Mouse (Mus musculus): ENCODE measurements around the gene Fam222b.
"Not testable (repeated sequence)": the region's sequence is repeated elsewhere in the genome, so short reads cannot be mapped to it uniquely, and the experiment has no call there.

Fam222b gene

DNA sequence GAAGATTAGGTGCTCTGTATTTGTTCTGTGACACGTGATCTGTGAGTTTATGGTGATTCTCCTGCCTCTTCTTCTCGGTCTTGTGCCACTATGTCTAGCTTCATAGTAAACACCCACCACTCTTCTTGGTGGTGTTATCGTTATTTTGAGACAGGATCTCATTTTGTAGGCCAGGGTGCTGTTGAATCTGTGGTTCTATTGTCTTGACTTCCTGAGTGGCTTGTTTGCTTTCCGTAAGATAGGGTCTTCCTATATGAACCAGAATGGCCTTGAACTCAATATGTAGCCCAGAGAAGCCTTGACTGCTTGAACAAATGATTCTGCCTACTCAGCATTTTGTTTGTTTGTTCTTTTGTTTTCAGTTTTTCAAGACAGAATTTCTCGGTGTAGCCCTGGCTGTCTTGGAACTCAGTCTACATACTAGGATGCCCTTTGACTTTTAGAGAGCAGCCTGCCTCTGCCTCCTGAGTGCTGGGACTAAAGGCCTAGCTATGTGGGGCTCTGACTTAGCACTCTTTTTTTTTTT lies 6.6 kb upstream of the Fam222b start:
- no peak for DNase-seq (ENCODE audit: low read depth, low spot score)

DNA sequence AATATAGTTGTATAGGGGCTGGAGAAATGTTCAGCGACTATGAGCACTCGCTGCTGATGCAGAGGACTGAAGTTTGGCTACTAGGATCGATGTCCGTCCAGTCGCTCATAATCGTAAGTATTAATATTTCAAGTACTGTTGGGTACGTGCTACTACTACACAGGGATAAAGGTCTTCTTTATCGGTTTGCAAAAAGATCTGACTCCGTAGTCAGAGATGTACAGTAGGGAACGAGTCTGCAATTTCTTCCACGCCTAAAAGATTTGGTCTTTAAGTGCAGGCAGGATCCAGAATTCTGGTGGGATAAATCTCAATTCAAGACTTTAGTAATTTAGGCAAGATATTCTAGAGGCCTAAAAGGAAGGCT lies 340 bp upstream of the Fam222b start:
- DNase-seq (ENCODE audit: low read depth, low spot score): no peak

DNA sequence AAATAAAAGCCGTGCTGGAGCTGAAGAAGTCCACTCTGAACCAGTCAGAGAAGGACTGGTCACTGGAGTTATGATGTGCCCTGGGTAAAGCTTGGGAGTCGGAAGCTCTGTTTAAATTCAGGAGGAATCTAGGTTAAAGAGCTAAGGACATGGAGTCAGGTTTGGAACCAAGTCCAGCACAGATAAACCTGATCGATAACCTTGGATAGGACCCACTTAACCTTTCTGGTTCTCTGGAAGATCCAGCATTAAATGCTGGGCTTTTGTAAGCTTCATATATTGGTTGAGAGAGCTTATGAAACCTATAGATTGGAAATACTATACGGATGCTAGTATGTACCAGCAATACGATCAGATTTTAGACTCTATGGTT lies 670 bp downstream of the Fam222b start:
- no peak for DNase-seq (ENCODE audit: low read depth, low spot score)

DNA sequence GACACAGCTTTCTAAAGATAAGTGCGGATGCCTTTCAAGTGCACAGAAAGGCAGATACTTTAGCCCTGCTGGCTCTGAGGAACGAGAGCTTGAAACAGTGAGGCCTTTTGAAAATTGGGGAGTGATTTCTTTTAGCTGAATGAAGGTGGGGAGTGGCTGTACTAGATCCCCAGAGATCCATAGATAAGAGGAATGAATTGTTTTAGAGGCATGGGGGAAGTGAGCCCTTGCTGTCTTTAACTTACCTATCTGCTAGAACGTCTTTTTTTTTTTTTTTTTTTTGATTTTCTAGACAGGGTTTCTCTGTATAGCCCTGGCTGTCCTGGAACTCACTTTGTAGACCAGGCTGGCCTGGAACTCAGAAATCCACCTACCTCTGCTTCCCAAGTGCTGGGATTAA lies 2.6 kb downstream of the Fam222b start:
- no peak for DNase-seq (ENCODE audit: low read depth, low spot score)

DNA sequence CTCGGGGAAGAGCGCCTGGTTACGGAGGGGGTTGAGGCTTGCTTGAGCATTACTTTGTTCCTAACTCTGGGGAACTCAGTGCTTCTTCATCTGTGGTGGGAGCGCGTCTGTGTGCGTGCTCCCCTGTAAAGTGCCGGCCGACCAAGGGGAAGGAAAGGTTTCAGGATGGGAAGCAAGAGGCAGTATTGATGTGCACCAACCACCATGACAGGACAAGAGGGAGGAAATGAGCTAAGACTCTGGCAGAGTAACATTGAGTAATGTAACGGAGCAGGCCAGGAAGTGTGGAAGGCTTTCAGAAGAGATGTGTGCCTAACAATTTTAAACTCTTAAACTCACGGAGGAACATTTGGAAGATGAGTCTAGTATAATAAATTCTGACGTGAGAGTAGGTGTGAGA lies 6.3 kb downstream of the Fam222b start:
- DNase-seq (ENCODE audit: low read depth, low spot score): no peak

DNA sequence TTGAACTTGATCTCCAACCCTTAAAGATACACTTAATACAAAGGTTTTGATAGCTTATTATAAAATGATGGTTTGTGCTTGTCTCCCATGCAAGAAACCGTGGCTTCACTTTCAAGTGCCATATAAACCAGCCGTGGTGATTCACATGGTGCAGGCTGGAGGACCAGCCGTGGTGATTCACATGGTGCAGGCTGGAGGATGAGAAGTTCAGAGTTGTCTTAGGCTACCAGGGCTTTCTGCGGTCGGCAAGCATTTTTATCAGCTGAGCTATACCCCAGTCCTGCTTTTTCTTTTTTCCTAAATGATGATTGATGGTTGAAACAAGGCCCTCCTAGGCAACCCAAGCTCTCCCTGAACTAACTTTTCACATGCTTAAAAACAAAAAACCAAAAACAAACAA lies 7.7 kb downstream of the Fam222b start:
- DNase-seq (ENCODE audit: low read depth, low spot score): no peak

DNA sequence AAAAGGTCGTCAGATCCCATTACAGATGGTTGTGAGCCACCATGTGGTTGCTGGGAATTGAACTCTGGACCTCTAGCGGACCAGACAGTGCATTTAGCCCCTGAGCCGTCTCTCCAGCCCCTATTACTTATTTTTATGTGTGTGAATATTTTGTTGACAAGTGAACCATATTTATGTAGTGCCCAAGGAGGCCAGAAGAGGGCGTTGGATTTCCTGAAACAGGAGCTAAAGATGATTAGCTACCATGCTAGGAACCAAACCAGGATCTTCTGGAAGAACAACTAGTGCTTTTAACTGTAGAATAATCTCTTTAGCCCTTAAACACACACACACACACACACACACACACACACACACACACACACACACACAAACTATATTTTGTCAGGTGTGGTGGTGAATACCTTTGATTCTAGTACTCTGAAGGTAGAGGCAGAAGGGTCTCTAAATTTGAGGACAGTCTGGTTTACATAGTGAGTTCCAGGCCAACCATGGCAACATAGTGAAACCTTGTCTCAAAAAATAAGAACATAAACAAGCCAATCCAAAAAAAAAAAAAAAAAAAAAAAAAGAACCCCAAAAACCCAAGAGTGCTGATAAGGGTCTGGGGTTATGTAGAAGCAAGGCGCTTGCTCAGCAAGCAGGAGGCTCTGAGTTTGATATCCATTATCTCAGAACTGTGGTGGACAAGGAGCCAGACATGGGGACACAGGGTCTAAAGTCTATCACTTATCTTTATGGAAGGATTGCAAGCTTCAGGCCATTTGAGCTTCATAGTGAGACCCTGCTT lies 8.7 kb downstream of the Fam222b start:
- DNase-seq (ENCODE audit: low read depth, low spot score): no peak

DNA sequence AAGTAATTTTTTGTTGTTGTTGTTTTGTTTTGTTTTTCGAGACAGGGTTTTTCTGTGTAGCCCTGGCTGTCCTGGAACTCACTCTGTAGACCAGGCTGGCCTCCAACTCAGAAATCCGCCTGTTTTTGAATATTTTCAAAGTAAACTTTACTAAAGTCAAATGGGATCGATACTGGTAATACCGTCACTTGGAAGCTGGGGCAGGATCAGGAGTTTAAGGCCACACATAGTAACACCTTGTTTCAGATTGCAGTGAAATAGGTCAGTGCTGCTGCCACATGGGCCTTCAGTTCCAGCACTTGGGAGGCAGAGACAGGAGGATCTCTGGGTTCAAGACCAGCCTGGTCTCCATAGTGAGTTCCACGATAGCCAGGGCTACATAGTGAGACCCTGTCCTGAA lies 10.0 kb downstream of the Fam222b start:
- no peak for DNase-seq (ENCODE audit: low read depth, low spot score)

DNA sequence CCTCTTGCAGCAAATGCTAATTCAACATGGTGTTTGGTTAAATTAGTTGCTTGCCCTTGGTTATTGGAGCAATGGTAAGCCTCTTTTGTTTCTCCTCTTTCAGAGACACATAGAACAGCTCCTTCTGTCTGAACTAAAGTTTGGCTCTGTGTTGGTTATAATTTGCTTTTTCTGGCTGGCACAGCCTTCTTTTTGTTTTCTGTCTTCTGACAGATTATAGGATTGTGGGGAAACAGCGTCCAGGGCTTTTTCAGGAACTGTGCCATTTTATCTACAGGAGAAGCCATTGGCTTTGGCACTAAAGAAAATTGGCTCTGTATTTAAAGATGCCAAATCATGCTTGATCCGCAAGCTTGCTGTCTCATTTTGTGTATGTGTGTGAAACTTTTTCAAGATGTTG lies 19.2 kb downstream of the Fam222b start:
- no peak for DNase-seq (ENCODE audit: low read depth, low spot score)

DNA sequence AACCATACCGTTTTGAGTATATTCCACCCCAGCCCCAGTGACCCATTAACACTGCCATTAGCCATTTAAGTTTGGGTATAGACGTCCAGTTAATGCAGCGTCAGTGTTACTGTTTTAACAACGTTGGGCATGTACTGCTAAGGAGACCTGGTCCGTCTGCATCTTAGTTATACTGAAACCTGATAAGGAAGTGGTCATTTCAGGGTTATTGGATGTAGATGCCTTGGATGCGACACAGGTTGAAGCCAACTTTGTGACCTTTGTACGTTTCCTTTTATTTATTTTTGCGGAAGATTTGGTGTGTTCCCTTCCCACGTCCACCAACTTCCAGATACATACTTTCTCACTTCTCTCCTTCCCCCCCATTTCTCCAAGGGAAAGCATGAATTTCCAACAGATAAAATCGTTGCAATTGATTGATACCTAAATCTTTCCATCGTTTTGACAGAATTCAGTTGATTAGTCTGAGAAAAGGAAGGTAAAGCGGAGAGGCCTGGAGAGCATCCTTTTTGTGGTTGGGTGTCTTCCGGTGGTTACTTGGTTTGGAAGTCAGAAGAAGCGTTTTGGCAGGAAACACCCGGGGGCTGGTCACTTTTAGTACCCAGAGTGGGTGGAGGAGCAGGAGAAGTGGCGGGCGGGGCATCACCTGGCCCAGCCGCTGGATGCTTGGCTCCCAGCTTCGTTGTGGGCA lies 20.4 kb downstream of the Fam222b start:
- DNase-seq (ENCODE audit: low read depth, low spot score): no peak

DNA sequence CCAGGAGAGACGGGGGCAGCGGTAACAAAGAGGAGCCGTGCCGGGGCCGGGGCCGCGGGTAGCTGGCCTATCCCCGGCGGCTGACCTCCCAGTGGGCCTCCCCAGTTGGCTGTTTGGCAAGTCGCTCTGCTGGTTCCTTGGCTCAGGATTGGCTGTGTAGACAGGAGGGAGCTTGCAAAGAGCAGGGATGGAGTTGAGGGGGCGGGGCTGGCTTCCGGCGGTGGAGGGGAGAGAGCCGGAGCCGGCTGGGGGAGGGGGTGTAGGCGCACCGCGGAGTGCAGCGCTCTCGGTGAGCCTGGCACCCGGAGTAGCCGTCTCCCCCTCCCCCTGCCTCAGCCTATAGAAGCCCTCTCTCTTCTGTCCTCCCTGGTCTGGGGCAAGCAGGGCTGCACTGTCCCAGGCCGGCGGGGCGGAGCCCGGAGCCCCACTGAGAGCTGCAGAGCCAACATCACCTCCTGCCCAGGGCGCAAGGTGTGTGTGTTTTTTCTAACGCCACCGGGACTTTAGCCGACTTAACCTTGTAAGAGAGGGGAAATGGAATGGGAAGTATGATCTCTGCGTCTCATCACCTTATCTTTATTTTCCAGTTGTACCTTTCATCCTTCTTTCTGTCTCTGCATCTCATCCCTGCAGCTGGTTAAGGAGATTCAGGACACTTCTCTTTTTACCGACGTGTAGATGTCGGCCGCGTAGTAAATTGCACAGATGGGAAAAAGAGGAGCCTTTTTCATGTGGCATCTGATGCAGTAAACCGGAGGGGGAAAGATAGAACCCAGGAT lies 21.1 kb downstream of the Fam222b start:
- peak; percentile 93 for DNase-seq (ENCODE audit: low read depth, low spot score)

DNA sequence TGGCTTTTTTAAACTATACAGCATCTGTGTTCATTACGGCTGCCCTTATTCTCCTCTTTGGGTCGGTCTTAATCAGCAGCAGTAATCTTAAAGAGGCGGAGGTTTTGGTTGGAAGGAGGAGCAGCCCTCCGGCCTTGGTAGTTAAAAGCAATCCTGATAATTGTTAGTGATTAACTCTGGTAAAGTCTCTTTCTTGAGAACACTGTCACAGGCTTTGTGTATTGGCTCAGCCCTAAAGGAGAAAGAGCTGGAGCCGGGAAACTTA lies 21.6 kb downstream of the Fam222b start:
- no peak for DNase-seq (ENCODE audit: low read depth, low spot score)

DNA sequence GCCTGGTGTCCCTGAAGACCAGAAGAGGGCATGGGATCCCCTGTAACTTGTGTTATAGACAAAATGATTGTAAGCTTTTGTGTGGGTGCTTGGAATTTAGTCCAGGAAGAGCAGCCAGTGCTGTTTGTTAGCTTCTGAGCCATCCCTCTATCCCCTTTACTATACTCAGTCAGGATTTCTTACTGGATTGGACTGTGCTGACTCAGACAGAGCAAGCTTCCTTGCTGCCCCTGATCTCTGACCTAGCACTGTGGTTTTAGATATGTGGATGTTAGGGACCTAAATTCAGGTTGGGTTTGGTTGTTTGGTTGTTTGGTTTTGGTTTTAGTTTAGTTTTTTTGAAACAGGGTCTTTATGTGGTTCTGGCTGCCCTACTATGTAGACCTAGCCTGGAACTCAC lies 24.0 kb downstream of the Fam222b start:
- no peak for DNase-seq (ENCODE audit: low read depth, low spot score)

DNA sequence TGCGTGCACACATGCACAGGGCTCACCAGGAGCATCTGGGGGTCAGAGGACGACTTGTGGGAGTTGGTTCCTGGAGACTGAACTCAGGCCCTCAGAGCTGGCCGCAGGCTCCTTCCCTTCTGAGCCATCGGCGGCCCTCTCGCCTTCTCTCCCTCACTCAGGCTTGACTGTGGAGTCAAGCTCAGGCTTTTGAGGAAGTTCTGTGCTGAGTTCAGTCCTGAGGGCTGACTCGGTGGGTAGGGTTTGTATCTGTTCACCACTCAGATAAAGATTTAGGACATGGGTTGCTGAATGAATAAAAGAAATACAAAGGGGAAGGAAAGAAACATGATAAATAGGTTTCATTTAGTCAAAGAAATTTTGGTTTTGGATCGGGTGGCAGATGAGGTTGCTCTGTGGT lies 25.4 kb downstream of the Fam222b start:
- no peak for DNase-seq (ENCODE audit: low read depth, low spot score)

DNA sequence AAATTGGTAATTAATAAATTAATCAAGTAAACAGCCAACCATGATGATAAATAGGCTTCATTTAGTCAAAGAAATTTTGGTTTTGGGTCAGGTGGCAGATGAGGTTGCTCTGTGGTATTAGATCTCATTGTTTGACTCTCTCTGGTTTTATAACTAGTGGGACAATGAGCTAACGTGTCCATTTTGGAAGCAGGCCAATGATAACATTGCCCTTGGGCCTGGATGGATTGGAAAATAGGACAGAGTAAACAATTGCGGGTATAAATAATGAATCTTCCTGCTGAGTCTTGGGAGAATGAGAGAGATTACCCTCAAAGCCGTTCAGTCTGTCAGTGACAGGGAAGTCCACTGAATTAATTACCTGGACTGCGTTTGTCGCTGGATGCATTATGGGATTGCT lies 26.7 kb downstream of the Fam222b start:
- no peak for DNase-seq (ENCODE audit: low read depth, low spot score)

DNA sequence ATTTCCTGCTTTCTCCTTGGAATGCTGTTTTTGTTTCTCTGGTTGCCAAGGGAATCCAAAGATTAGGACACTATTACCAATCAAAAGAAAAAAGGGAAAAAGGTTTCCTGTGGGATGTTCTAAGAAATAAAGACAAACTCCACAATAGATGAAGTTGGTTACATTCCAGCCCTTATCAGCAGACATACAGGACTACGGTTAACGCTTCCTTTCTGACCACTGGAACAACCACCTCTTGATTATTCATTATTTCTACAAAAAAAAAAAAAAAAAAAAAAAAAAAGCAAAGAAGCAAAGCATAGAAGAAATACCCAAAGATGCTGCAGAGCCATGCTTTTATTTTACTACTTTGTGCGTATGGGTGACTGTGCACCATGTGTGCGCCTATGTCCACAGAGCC lies 28.4 kb downstream of the Fam222b start:
- DNase-seq (ENCODE audit: low read depth, low spot score): no peak

DNA sequence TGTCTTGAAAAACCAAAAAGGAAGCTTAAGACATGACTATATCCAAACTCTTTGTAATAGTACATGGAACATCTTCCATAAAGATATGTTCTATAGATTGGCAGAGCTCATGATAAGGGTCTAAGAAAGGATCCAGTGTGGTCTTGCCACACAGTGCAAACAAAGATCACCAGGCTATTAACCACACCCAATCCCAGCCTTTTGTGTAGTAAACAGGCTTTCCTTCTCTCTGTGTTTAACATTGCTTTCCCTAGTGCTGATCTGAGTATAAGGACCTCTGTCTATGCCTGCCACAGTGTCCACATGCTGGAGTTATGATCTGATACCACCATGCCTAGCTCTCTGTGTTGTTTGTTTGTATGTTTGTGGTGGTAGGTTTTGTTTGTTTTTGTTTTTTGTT lies 29.3 kb downstream of the Fam222b start:
- DNase-seq (ENCODE audit: low read depth, low spot score): no peak

DNA sequence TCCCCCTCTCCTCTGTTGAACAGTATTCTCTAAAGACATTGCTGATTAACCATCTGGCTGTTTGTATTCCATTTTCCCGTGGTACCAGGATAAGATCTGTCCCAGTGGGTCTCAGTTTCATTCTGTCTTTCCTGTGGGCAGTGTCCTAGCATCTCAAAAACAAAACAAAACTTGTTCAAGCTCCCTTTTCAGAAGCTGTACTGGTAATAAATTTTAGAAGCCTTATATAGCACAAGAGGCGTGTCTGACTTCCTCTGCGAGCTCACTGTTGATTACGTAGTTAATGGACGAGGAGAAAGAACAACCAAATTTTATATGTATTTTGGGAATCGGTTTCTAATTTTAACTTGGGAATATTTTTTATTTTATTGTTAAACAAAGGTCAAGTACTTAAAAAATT lies 31.2 kb downstream of the Fam222b start:
- DNase-seq (ENCODE audit: low read depth, low spot score): no peak

DNA sequence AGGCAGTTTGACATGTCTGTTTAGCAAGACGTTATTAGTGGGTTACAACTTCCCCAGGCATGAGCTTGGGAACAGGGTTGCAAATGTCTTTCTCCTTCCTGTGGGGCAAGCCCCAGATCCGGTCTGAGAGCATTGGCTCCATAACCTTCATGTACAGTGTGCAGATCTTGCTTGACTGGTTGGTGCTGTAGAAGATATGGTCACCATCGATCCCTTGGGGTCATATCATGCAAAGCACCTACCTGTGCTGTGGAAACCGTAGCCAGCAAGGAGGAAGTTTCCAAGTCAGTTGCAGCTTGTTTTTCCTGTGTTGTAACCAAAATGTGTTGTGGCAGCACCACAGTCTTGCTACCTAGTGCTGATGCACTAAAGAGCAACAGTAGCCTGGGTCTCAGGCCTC lies 32.3 kb downstream of the Fam222b start:
- DNase-seq (ENCODE audit: low read depth, low spot score): no peak

DNA sequence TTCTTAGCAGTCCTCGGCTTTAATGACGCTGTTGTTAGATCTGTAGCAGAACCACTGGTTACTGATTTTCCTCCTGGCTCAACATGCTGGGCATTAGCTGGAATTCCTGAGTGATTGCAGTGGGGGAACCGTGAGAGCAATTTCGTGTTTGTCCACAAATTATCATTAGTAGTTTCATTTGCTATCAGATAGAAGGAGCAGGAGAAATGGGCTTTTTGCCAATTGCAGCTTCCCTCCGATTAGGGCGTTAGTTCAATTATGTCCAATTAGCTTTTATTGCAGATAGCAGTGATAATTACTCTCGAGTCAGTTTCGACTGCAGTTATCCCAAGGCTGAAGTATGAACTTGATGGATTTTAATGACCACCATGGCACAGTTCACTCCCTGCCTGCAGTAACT lies 35.0 kb downstream of the Fam222b start:
- no peak for DNase-seq (ENCODE audit: low read depth, low spot score)

DNA sequence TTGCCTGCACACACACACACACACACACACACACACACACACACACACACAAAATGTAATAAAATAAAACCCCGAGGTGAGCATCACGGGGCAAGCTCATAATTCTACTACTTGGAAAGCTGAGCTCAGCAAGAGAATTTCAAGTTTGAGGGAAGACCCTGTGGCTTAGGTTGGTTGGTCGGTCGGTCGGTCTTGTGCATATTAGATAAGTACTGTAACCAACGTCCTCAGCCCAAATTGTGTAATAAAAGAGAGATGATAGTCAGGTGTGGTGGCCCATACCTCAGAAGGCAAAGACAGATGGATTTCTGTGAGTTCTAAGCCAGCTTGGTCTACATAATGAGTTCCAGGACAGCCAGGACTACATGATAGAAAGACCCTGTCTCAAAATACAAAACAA lies 39.5 kb downstream of the Fam222b start:
- no peak for DNase-seq (ENCODE audit: low read depth, low spot score)

DNA sequence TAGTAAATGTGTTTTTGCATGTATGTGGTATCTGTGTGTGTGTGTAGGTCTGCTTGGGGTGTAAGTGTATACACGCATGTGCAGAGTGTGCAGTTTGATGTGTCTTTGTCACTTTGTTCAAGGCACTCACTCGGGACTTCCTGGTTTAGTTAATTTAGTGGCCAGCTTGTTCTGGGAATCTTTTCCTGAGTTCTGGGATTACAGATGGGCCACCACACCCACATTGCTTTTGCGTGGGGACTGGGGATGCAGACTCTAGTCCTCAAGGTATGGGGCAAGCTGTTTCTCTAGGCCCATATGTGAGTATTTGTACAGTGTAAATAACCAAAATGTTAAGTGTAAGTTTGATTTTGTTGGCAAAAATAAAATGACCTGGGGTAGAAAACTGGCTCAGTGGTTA lies 39.9 kb downstream of the Fam222b start:
- DNase-seq (ENCODE audit: low read depth, low spot score): no peak

DNA sequence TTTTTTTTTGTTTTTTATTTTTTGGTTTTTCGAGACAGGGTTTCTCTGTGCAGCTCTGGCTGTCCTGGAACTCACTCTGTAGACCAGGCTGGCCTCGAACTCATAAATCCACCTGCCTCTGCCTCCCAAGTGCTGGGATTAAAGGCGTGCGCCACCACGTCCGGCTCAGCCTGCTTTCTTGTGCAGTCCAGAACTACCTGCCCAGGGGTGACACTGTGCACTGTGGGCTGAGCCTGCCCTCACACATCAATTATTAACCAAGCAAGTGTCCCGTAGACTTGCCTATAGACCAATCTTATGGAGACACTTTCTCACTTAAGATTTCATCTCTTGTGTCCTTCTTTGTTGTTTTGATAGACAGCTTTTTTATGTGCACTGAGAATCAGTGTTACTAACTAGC lies 40.9 kb downstream of the Fam222b start:
- DNase-seq (ENCODE audit: low read depth, low spot score): not testable (repeated sequence)

Data from retina, postnatal 7 days (tissue).